Mouse (Mus musculus) heart, adult 2 months (tissue): ENCODE data around the gene Cux2. TPM values are rescaled to one million over a fixed set of nuclear protein-coding genes. Genes with fewer than 3 reads are reported as not detected.
A peak's percentile ranks its signal among the peaks of the same experiment; 100 is the strongest.

Experiments used
- DNase-seq, 2 experiments: peaks; one replicate each; pipeline ENCODE4 v3.0.0; 2021
- H3K27ac ChIP-seq: fragments of 200-600 bp; 2 replicates; pipeline ENCODE4 v1.8.1; 2022
- H3K27me3 ChIP-seq: fragments of 200-500 bp; 2 replicates; pipeline ENCODE4 v1.6.1; 2012; ENCODE audit warnings: mild to moderate bottlenecking, low read length, inconsistent platforms, mixed read lengths; ENCODE audit not compliant: control insufficient read depth, insufficient read depth
- H3K36me3 ChIP-seq: fragments of 200-500 bp; 2 replicates; pipeline ENCODE4 v1.6.1; 2012; ENCODE audit warnings: low read length, inconsistent platforms; ENCODE audit not compliant: control insufficient read depth, insufficient read depth
- H3K4me1 ChIP-seq: fragments of 200-500 bp; 2 replicates; pipeline ENCODE4 v1.6.1; 2011; ENCODE audit warnings: low read length; ENCODE audit not compliant: control insufficient read depth, insufficient read depth
- H3K4me3 ChIP-seq: fragments of 200-600 bp; 2 replicates; pipeline ENCODE4 v1.8.1; 2022
- H3K79me2 ChIP-seq: fragments of 200-500 bp; replicated peaks from 2 replicates; pipeline ENCODE4 v1.6.1; 2012; ENCODE audit warnings: mild to moderate bottlenecking, inconsistent platforms, low read length, moderate library complexity, mixed read lengths; ENCODE audit not compliant: control insufficient read depth, insufficient read depth
- H3K9ac ChIP-seq: fragments of 200-500 bp; 2 replicates; pipeline ENCODE4 v1.6.1; 2012; ENCODE audit warnings: low read depth, mild to moderate bottlenecking, control low read depth, inconsistent platforms, low read length, mixed read lengths
- CTCF ChIP-seq: fragments of 200-600 bp; IDR thresholded peaks from 2 replicates; pipeline ENCODE4 v1.8.1; 2022; ENCODE audit warnings: antibody characterized with exemption, mild to moderate bottlenecking, moderate library complexity
- EP300 ChIP-seq: fragments of 200-500 bp; IDR thresholded peaks from 2 replicates; pipeline ENCODE4 v1.6.1; 2011; ENCODE audit warnings: low read depth, low read length, control low read depth; ENCODE audit not compliant: insufficient read depth
- POLR2A ChIP-seq: fragments of 200-500 bp; IDR thresholded peaks from 2 replicates; pipeline ENCODE4 v1.6.1; 2011; ENCODE audit warnings: mild to moderate bottlenecking, low read depth, low read length, control low read depth; ENCODE audit not compliant: insufficient read depth
- WGBS: fragments of 180-500 bp; shearing (Covaris S2); methylation state at CpG from one replicate; pipeline ENCODE4 v1.1.7; 2018; 5-methylcytosine and 5-hydroxymethylcytosine counted together
- intact Hi-C: fragments of 180-260 bp; cut with DNase I; formaldehyde crosslinking; loops from one replicate; pipeline ENCODE4 v1.15.1; 2025
- long read RNA-seq: library from polyadenylated mRNA; stranded (forward); transcript quantifications from one replicate; pipeline ENCODE4 v2.0.0, GENCODE M21; 2021
- polyA plus RNA-seq: library from polyadenylated mRNA; depleted of rRNA; stranded (reverse); fragments of >200 nt; gene quantifications from 2 replicates; pipeline ENCODE4 v1.2.3, GENCODE M21; 2012; rRNA removed
- total RNA-seq, 2 experiments: library from RNA; stranded (reverse); gene quantifications; 2 replicates each; pipeline ENCODE4 v1.2.3; 2021

Gene Cux2
- total RNA-seq (10 to 100 TPM; 18.1 to 18.4 TPM), polyA plus RNA-seq (11.4 and 16.7 TPM in 2 replicates)
- long read RNA-seq, partial matches to known transcripts = 0 of 3 reads
- long read RNA-seq, other reads (novel, unspliced or antisense) = 3 of 3 reads

GRCm38 (mm10) chr5:122050017-122050831 is at the start of gene Cux2:
TSS of gene Cux2 (minus strand) at chr5:122050102.
- H3K79me2 ChIP-seq = no peaks in the 10 kb centered on the region
- H3K27ac ChIP-seq = peak within 1 kb of the TSS; percentile 48
- peaks cover 3% of the 10 kb centered on the region for H3K4me1 ChIP-seq
- peak; percentile 81 to 86 for DNase-seq
- intact Hi-C loops = loop anchor here (5.0 kb wide), 1 partner anchor 37 kb away; no protein-coding TSS in a partner anchor
- H3K36me3 ChIP-seq = no peaks in the 10 kb centered on the region
- peak within 1 kb of the TSS; percentile 78 for H3K4me3 ChIP-seq
- H3K9ac ChIP-seq = peak within 1 kb of the TSS; percentile 95
- under 1% methylated on average over 90 of the region's 90 CpGs for WGBS
- peaks cover 3% of the 10 kb centered on the region for H3K27me3 ChIP-seq
- no peak; the same call in 1 of the 2 replicates for TF ChIP-seq CTCF
- TF ChIP-seq EP300 = no peak
- no peak for TF ChIP-seq POLR2A

- Histone ChIP-seq H3K4me3 (peak overlapping the region; percentile 43; the same call in 1 of the 2 replicates), H3K9ac (peak overlapping the region; percentile 33; the same call in 1 of the 2 replicates), H3K27me3 (no peaks in the 10 kb centered on the region), H3K79me2 (no peaks in the 10 kb centered on the region), H3K27ac (peak overlapping the region; percentile 90), H3K4me1 (peaks cover 1% of the 10 kb centered on the region; the same call in 1 of the 2 replicates), H3K36me3 (no peaks in the 10 kb centered on the region)
- TF ChIP-seq EP300 = peak; percentile 99
- TF ChIP-seq POLR2A = peak; percentile 80
- TF ChIP-seq CTCF = no peak
- WGBS = 46% methylated on average over 10 of the region's 10 CpGs
- intact Hi-C loops = loop anchor here (2.0 kb wide), 1 partner anchor 96 kb away; no protein-coding TSS in a partner anchor
- peak in 1 of 2 experiments; percentile 80 for DNase-seq
Observed at GRCm38 (mm10) chr5:122094439-122094838, 44.5 kb upstream of the Cux2 start.

GRCm38 (mm10) chr5:122093734-122094133 is 43.8 kb upstream of the Cux2 start:
- H3K9ac ChIP-seq = peak overlapping the region; percentile 33
- H3K4me3 ChIP-seq = peak overlapping the region; percentile 43
- TF ChIP-seq CTCF = no peak
- TF ChIP-seq EP300 = no peak
- TF ChIP-seq POLR2A = no peak
- no peaks in the 10 kb centered on the region for H3K79me2 ChIP-seq
- H3K27me3 ChIP-seq = no peaks in the 10 kb centered on the region
- peak in 1 of 2 experiments; percentile 36 for DNase-seq
- peak overlapping the region; percentile 90 for H3K27ac ChIP-seq
- peaks cover 1% of the 10 kb centered on the region; the same call in 1 of the 2 replicates for H3K4me1 ChIP-seq
- no peaks in the 10 kb centered on the region for H3K36me3 ChIP-seq
- intact Hi-C loops = loop anchor here (2.0 kb wide), 1 partner anchor 95 kb away; no protein-coding TSS in a partner anchor
- 54% methylated on average over 14 of the region's 14 CpGs for WGBS

- H3K79me2 ChIP-seq = no peaks in the 10 kb centered on the region
- no peaks in the 10 kb centered on the region for H3K27me3 ChIP-seq
- H3K27ac ChIP-seq = peak overlapping the region; percentile 90
- peak; percentile 90 for TF ChIP-seq EP300
- peak; percentile 33 for TF ChIP-seq CTCF
- peak; percentile 57; the same call in 1 of the 2 replicates for TF ChIP-seq POLR2A
- H3K4me1 ChIP-seq = peaks cover 1% of the 10 kb centered on the region; the same call in 1 of the 2 replicates
- intact Hi-C loops = no loop called here
- H3K4me3 ChIP-seq = no peak overlapping the region
- DNase-seq = peak; percentile 55 to 83
- H3K9ac ChIP-seq = no peak overlapping the region
- 50% methylated on average over 11 of the region's 11 CpGs for WGBS
- H3K36me3 ChIP-seq = no peaks in the 10 kb centered on the region
Observed at GRCm38 (mm10) chr5:122092794-122093193, 42.9 kb upstream of the Cux2 start.

GRCm38 (mm10) chr5:122091070-122091469 is 41.2 kb upstream of the Cux2 start:
- Histone ChIP-seq H3K27me3 (no peaks in the 10 kb centered on the region), H3K4me3 (no peak overlapping the region), H3K79me2 (no peaks in the 10 kb centered on the region), H3K4me1 (peaks cover 2% of the 10 kb centered on the region; the same call in 1 of the 2 replicates), H3K36me3 (no peaks in the 10 kb centered on the region), H3K9ac (no peak overlapping the region), H3K27ac (no peak overlapping the region)
- intact Hi-C loops = no loop called here
- DNase-seq = peak in 1 of 2 experiments; percentile 57
- TF ChIP-seq EP300 (no peak), POLR2A (no peak), CTCF (peak; percentile 74)
- WGBS = 30% methylated on average over 15 of the region's 15 CpGs

- Histone ChIP-seq H3K27me3 (no peaks in the 10 kb centered on the region), H3K79me2 (no peaks in the 10 kb centered on the region), H3K9ac (no peak overlapping the region), H3K4me1 (peaks cover 1% of the 10 kb centered on the region; the same call in 1 of the 2 replicates), H3K36me3 (no peaks in the 10 kb centered on the region), H3K4me3 (no peak overlapping the region), H3K27ac (no peak overlapping the region)
- DNase-seq = no peak
- 82% methylated on average over 8 of the region's 8 CpGs for WGBS
- TF ChIP-seq CTCF = no peak
- TF ChIP-seq EP300 = no peak
- TF ChIP-seq POLR2A = no peak
- intact Hi-C loops = loop anchor here (1.0 to 5.0 kb wide), 4 partner anchors 37 to 217 kb away; partner anchors contain the start of gene Cux2
Observed at GRCm38 (mm10) chr5:122089664-122090063, 39.8 kb upstream of the Cux2 start.
